Mouse (Mus musculus): ENCODE data around the gene Zfhx3.

Gene Zfhx3

GRCm38 (mm10) chr8:108241041-108241690 is 298.7 kb downstream of the Zfhx3 start:
- DNase-seq (ENCODE audit: low spot score in 2 of 2), result no peak

- no peak for DNase-seq (ENCODE audit: low spot score in 2 of 2)
Measured at GRCm38 (mm10) chr8:108243270-108243669, 300.8 kb downstream of the Zfhx3 start.

- DNase-seq (ENCODE audit: low spot score in 2 of 2), result no peak
Measured at GRCm38 (mm10) chr8:108244636-108245494, 302.4 kb downstream of the Zfhx3 start.

GRCm38 (mm10) chr8:108245575-108245974 is 303.1 kb downstream of the Zfhx3 start:
- no peak for DNase-seq (ENCODE audit: low spot score in 2 of 2)

GRCm38 (mm10) chr8:108246035-108246933 is 303.8 kb downstream of the Zfhx3 start:
- no peak for DNase-seq (ENCODE audit: low spot score in 2 of 2)

- DNase-seq (ENCODE audit: low spot score in 2 of 2), result no peak
Measured at GRCm38 (mm10) chr8:108246934-108247417, 304.5 kb downstream of the Zfhx3 start.

GRCm38 (mm10) chr8:108264593-108265160 is 322.2 kb downstream of the Zfhx3 start:
- DNase-seq (ENCODE audit: low spot score in 2 of 2), result no peak

- no peak for DNase-seq (ENCODE audit: low spot score in 2 of 2)
Measured at GRCm38 (mm10) chr8:108277960-108278359, 335.5 kb downstream of the Zfhx3 start.

GRCm38 (mm10) chr8:108281981-108282380 is 339.5 kb downstream of the Zfhx3 start:
- no peak for DNase-seq (ENCODE audit: low spot score in 2 of 2)

GRCm38 (mm10) chr8:108286117-108286516 is 343.7 kb downstream of the Zfhx3 start:
- no peak for DNase-seq (ENCODE audit: low spot score in 2 of 2)

GRCm38 (mm10) chr8:108300964-108301615 is 358.6 kb downstream of the Zfhx3 start:
- DNase-seq (ENCODE audit: low spot score in 2 of 2), result no peak

GRCm38 (mm10) chr8:108301654-108302053 is 359.2 kb downstream of the Zfhx3 start:
- no peak for DNase-seq (ENCODE audit: low spot score in 2 of 2)

- DNase-seq (ENCODE audit: low spot score in 2 of 2), result no peak
Measured at GRCm38 (mm10) chr8:108305368-108305767, 362.9 kb downstream of the Zfhx3 start.

GRCm38 (mm10) chr8:108309525-108310246 is 367.2 kb downstream of the Zfhx3 start:
- no peak for DNase-seq (ENCODE audit: low spot score in 2 of 2)

GRCm38 (mm10) chr8:108315046-108315445 is 372.6 kb downstream of the Zfhx3 start:
- DNase-seq (ENCODE audit: low spot score in 2 of 2), result no peak

GRCm38 (mm10) chr8:108317532-108318093 is 375.2 kb downstream of the Zfhx3 start:
- DNase-seq (ENCODE audit: low spot score in 2 of 2), result no peak

- DNase-seq (ENCODE audit: low spot score in 2 of 2), result no peak
Measured at GRCm38 (mm10) chr8:108327711-108328110, 385.3 kb downstream of the Zfhx3 start.

- no peak for DNase-seq (ENCODE audit: low spot score in 2 of 2)
Measured at GRCm38 (mm10) chr8:108348352-108348751, 405.9 kb downstream of the Zfhx3 start.

GRCm38 (mm10) chr8:108348776-108349175 is 406.3 kb downstream of the Zfhx3 start:
- no peak for DNase-seq (ENCODE audit: low spot score in 2 of 2)
